Mouse (Mus musculus) left cerebral cortex, adult 9 months (tissue): ENCODE data around the gene Tmem258.
A peak's percentile ranks its signal among the peaks of the same experiment; 100 is the strongest.
"Not testable (repeated sequence)": the region's sequence is repeated elsewhere in the genome, so short reads cannot be mapped to it uniquely, and the experiment has no call there.

ENCODE experiments used
- DNase-seq, 2 experiments: peaks; one replicate each; pipeline ENCODE4 v3.0.0; 2022; ENCODE audit warnings: low spot score in 2 of 2

Gene Tmem258

GRCm38 (mm10) chr19:10203848-10204615, at the start of gene Tmem258, which contains the start of gene Fen1:
Gene Tmem258 (plus strand): TSS chr19:10204014.
Gene Fen1 (minus strand): TSS chr19:10204169.
- peak; percentile 79 to 95 for DNase-seq

GRCm38 (mm10) chr19:10157725-10158124, 46.1 kb upstream of the Tmem258 start:
- no peak for DNase-seq

GRCm38 (mm10) chr19:10163896-10164295, 39.9 kb upstream of the Tmem258 start:
- no peak for DNase-seq

- not testable (repeated sequence) for DNase-seq
These were observed 37.9 kb upstream of the Tmem258 start for GRCm38 (mm10) chr19:10165928-10166327.

- no peak for DNase-seq
These were observed 36.7 kb upstream of the Tmem258 start for GRCm38 (mm10) chr19:10167112-10167511.

GRCm38 (mm10) chr19:10167951-10168350, 35.9 kb upstream of the Tmem258 start:
- no peak for DNase-seq

GRCm38 (mm10) chr19:10168441-10168840, 35.4 kb upstream of the Tmem258 start:
- DNase-seq: no peak

- no peak for DNase-seq
These were observed 34.6 kb upstream of the Tmem258 start for GRCm38 (mm10) chr19:10169179-10169578.

- not testable (repeated sequence) for DNase-seq
These were observed 34.0 kb upstream of the Tmem258 start for GRCm38 (mm10) chr19:10169692-10170330.

- DNase-seq: no peak
These were observed 33.3 kb upstream of the Tmem258 start for GRCm38 (mm10) chr19:10170466-10170865.

GRCm38 (mm10) chr19:10171359-10171758, 32.5 kb upstream of the Tmem258 start:
- no peak for DNase-seq

GRCm38 (mm10) chr19:10171846-10172245, 32.0 kb upstream of the Tmem258 start:
- peak in 1 of 2 experiments; percentile 74 for DNase-seq

- DNase-seq: no peak
These were observed 30.6 kb upstream of the Tmem258 start for GRCm38 (mm10) chr19:10173116-10173718.

- no peak for DNase-seq
These were observed 29.8 kb upstream of the Tmem258 start for GRCm38 (mm10) chr19:10173844-10174539.

GRCm38 (mm10) chr19:10174956-10175355, 28.9 kb upstream of the Tmem258 start:
- no peak for DNase-seq

- no peak for DNase-seq
These were observed 27.3 kb upstream of the Tmem258 start for GRCm38 (mm10) chr19:10176477-10176876.

GRCm38 (mm10) chr19:10176941-10177372, 26.9 kb upstream of the Tmem258 start:
- no peak for DNase-seq

GRCm38 (mm10) chr19:10181225-10181624, 22.6 kb upstream of the Tmem258 start:
- peak in 1 of 2 experiments; percentile 68 for DNase-seq

- DNase-seq: no peak
These were observed 21.7 kb upstream of the Tmem258 start for GRCm38 (mm10) chr19:10182142-10182541.

GRCm38 (mm10) chr19:10182670-10183298, 21.0 kb upstream of the Tmem258 start, which contains the start of gene Fads1:
Gene Fads1 (plus strand): TSS chr19:10182888.
- DNase-seq: peak; percentile 83 to 94

GRCm38 (mm10) chr19:10183299-10183983, 20.4 kb upstream of the Tmem258 start:
- peak; percentile 72 to 85 for DNase-seq
